Mouse (Mus musculus) ES-E14 (cell line): ENCODE data around the gene Ccer1. TPM values are rescaled to one million over a fixed set of nuclear protein-coding genes. Genes with fewer than 3 reads are reported as not detected.

Source experiments
- DNase-seq: peaks from one replicate; pipeline ENCODE4 v3.0.0-alpha.2; 2013; ENCODE audit warnings: low read depth, low spot score
- H3K27ac ChIP-seq: 2 replicates; pipeline ENCODE4 v1.5.1; 2012; ENCODE audit warnings: low read depth, mild to moderate bottlenecking, low read length, moderate library complexity, mixed read lengths; ENCODE audit not compliant: poor library complexity, insufficient read depth, severe bottlenecking
- H3K36me3 ChIP-seq: 2 replicates; pipeline ENCODE4 v1.6.1; 2012; ENCODE audit warnings: mild to moderate bottlenecking, low read length, moderate library complexity, mixed read lengths; ENCODE audit not compliant: control insufficient read depth, poor library complexity, insufficient read depth, severe bottlenecking
- H3K4me1 ChIP-seq, 2 experiments: fragments of 150-350 bp in 1 of 2; sonication (generic) in 1 of 2; 2 replicates each; pipeline ENCODE4 v1.6.1; 2012; ENCODE audit warnings: low read length in 2 of 2, mild to moderate bottlenecking in 1 of 2, mixed read lengths in 1 of 2; ENCODE audit not compliant: control insufficient read depth in 2 of 2, insufficient read depth in 2 of 2, poor library complexity in 1 of 2
- H3K4me3 ChIP-seq, 2 experiments: fragments of 150-350 bp in 1 of 2; sonication (generic) in 1 of 2; 2 replicates each; pipeline ENCODE4 v1.5.1; 2012; ENCODE audit warnings: low read length in 2 of 2, low read depth in 1 of 2, mild to moderate bottlenecking in 1 of 2, mixed read lengths in 1 of 2; ENCODE audit not compliant: insufficient read depth in 1 of 2, poor library complexity in 1 of 2, severe bottlenecking in 1 of 2
- H3K9ac ChIP-seq: 2 replicates; pipeline ENCODE4 v1.6.1; 2012; ENCODE audit warnings: low read depth, mild to moderate bottlenecking, low read length, mixed read lengths; ENCODE audit not compliant: poor library complexity, insufficient read depth, severe bottlenecking
- H3K9me3 ChIP-seq: fragments of 150-350 bp; sonication (generic); 2 replicates; pipeline ENCODE4 v1.6.1; 2012; ENCODE audit warnings: low read depth, mild to moderate bottlenecking, low read length; ENCODE audit not compliant: control insufficient read depth, insufficient read depth
- CHD2 ChIP-seq: IDR thresholded peaks from 2 replicates; pipeline ENCODE4 v1.6.1; 2014; ENCODE audit warnings: mild to moderate bottlenecking, low read depth, low read length, inconsistent platforms
- HCFC1 ChIP-seq: IDR thresholded peaks from 2 replicates; pipeline ENCODE4 v1.6.1; 2012; ENCODE audit warnings: low read length, inconsistent platforms, borderline replicate concordance; ENCODE audit not compliant: insufficient read depth
- MAFK ChIP-seq: IDR thresholded peaks from 2 replicates; pipeline ENCODE4 v1.6.1; 2014; ENCODE audit warnings: mild to moderate bottlenecking, low read depth, low read length, inconsistent platforms; ENCODE audit not compliant: insufficient read depth
- ZC3H11A ChIP-seq: IDR thresholded peaks from 2 replicates; pipeline ENCODE4 v1.6.1; 2012; ENCODE audit warnings: low read depth, mild to moderate bottlenecking, inconsistent platforms, low read length, borderline replicate concordance
- ZNF384 ChIP-seq: IDR thresholded peaks from 2 replicates; pipeline ENCODE4 v1.6.1; 2012; ENCODE audit warnings: low read depth, low read length, inconsistent platforms
- in situ Hi-C, 2 experiments: fragments of 600-800 bp; cut with MboI; formaldehyde crosslinking; loops; one replicate each; pipeline ENCODE4 v1.15.1; 2025; ENCODE audit warnings: low sequenced_read_pairs in 2 of 2, inconsistent platforms in 1 of 2; ENCODE audit not compliant: unreplicated experiment in 2 of 2
- total RNA-seq: library from RNA; depleted of rRNA; stranded (reverse); fragments of 300-350 nt; gene quantifications from 2 replicates; pipeline ENCODE4 v1.2.3, GENCODE M21; 2012

Gene Ccer1
- total RNA-seq, 1 experiment: not detected

DNA sequence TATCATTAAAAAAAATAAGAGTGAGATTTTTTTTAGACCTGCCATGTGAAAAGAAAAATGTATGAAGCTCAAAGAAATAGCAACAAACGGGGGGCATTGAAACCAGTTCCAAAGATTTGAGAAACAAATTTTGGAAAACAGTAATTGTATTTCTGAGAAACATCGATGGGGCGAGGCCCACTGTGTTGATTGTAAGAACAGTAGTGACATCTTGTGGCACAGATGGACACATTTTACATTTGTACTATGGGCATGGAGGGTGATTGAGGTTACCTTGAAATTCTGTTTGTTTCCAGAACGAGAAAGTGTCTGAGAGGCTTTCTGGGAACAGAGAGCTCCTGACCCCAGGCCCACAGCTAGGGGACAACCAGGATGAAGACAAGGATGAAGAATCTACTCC lies 22.7 kb upstream of the Ccer1 start:
- no peak for TF ChIP-seq MAFK
- TF ChIP-seq CHD2: no peak
- no peak for TF ChIP-seq ZC3H11A
- TF ChIP-seq HCFC1: no peak
- TF ChIP-seq ZNF384: no peak
- H3K9ac ChIP-seq: no peak overlapping the region
- no peaks in the 10 kb centered on the region for H3K36me3 ChIP-seq
- H3K4me1 ChIP-seq: no peaks in the 10 kb centered on the region
- no peak overlapping the region for H3K27ac ChIP-seq
- in situ Hi-C loops: no loop called here
- H3K9me3 ChIP-seq: no peaks in the 10 kb centered on the region
- DNase-seq: no peak
- H3K4me3 ChIP-seq: no peak overlapping the region

DNA sequence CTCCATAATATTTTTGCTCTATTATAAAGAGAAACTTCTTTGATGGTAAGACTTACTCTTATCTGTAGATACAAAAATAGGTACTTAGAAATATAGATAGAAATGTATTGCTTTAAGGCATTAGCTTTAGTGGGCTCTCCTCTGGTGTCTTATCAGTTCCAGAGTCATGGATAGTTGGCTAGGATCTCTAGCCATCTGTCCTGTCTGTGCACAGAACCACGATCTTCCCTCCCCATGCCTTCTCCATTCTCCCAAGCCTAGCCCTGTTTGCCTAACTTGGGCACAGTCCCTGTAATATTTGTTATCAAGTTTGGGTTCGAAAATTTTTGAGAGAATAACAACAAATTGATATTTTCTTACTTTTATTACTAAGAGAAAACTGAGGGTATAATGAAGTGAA lies 19.6 kb upstream of the Ccer1 start:
- in situ Hi-C loops: no loop called here
- TF ChIP-seq ZNF384 (no peak), CHD2 (no peak), HCFC1 (no peak), MAFK (no peak), ZC3H11A (no peak)
- H3K4me1 ChIP-seq: no peaks in the 10 kb centered on the region
- H3K4me3 ChIP-seq: no peak overlapping the region
- DNase-seq: no peak
- H3K9me3 ChIP-seq: no peaks in the 10 kb centered on the region
- H3K9ac ChIP-seq: no peak overlapping the region
- no peaks in the 10 kb centered on the region for H3K36me3 ChIP-seq
- no peak overlapping the region for H3K27ac ChIP-seq

DNA sequence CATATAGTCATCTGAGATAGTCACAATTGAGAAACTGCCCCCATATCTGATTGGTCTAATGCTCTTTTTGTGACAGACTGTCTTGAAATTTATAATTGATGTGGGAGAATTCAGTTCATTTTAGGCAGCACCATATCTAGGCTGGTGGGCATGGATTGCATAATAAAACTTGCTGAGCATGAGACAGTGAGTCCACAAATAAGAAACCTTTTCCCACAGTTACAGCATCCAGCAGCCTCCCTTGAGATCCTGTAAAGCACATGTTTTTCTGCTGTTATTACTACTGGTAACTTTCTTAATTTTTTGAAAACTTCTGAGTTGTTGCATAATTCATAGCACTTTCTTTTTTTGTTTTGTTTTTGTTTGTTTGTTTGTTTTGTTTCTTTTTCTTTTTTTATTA lies 9.9 kb upstream of the Ccer1 start:
- Histone ChIP-seq H3K9ac (no peak overlapping the region), H3K36me3 (no peaks in the 10 kb centered on the region), H3K4me1 (no peaks in the 10 kb centered on the region), H3K9me3 (no peaks in the 10 kb centered on the region), H3K27ac (no peak overlapping the region), H3K4me3 (no peak overlapping the region)
- TF ChIP-seq MAFK (no peak), ZNF384 (no peak), ZC3H11A (no peak), CHD2 (no peak), HCFC1 (no peak)
- DNase-seq: no peak
- in situ Hi-C loops: loop anchor here (25.0 kb wide), 2 partner anchors 296 to 321 kb away; no protein-coding TSS in a partner anchor

DNA sequence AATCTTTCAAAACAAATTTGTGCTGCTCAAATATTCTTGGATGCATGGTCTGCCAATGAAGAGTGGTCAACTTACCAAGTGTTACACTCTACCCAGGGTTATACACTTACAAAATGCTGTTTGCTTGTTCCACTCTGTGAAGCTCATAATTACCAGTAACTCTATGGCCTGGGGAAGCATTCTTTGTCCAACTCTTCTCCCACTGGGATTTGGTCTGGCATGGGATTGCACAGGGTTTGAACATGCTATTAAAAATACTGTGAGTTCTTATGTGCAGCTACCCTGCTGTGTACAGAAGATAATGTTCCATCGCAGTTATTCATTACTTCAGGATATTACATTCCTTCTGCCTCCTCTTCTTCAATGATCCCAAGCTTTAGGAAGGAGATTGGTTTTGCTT lies 5.7 kb upstream of the Ccer1 start:
- H3K27ac ChIP-seq: no peak overlapping the region
- in situ Hi-C loops: loop anchor here (25.0 kb wide), 2 partner anchors 300 to 325 kb away; no protein-coding TSS in a partner anchor
- TF ChIP-seq MAFK: no peak
- TF ChIP-seq CHD2: no peak
- no peak for TF ChIP-seq HCFC1
- no peak for TF ChIP-seq ZC3H11A
- no peak for TF ChIP-seq ZNF384
- H3K4me1 ChIP-seq: no peaks in the 10 kb centered on the region
- H3K36me3 ChIP-seq: no peaks in the 10 kb centered on the region
- no peak for DNase-seq
- H3K9ac ChIP-seq: no peak overlapping the region
- no peaks in the 10 kb centered on the region for H3K9me3 ChIP-seq
- no peak overlapping the region for H3K4me3 ChIP-seq

DNA sequence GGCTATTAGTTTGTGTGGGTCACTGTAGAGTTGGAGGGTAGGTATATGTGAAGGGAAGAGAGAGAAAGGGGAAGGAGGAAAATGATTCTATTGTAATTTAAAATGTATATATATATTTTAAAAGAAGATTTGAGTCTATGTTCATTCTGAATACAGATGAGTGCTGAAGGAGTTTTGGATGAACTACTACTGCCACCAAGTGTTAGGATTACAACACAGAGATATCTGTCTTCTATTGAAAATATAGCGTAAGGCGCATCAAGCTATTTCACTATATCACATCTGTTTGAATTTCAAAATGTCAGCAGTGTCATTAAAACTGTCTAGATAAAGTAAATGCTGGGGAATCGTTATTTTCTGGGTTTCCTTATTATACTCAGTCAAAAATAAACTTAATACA lies 3.4 kb upstream of the Ccer1 start:
- Histone ChIP-seq H3K9me3 (no peaks in the 10 kb centered on the region), H3K4me1 (no peaks in the 10 kb centered on the region), H3K9ac (no peak overlapping the region), H3K27ac (no peak overlapping the region), H3K36me3 (no peaks in the 10 kb centered on the region), H3K4me3 (no peak overlapping the region)
- in situ Hi-C loops: loop anchor here (25.0 kb wide), 2 partner anchors 302 to 327 kb away; no protein-coding TSS in a partner anchor
- TF ChIP-seq ZC3H11A: no peak
- TF ChIP-seq HCFC1: no peak
- no peak for TF ChIP-seq CHD2
- no peak for TF ChIP-seq ZNF384
- TF ChIP-seq MAFK: no peak
- no peak for DNase-seq
